Mouse (Mus musculus): ENCODE data around the gene Zfp385c. TPM values are rescaled to one million over a fixed set of nuclear protein-coding genes. Genes with fewer than 3 reads are reported as not detected.
"Not testable (repeated sequence)": the region's sequence is repeated elsewhere in the genome, so short reads cannot be mapped to it uniquely, and the experiment has no call there.

Gene Zfp385c
- polyA plus RNA-seq, 1 experiment from 2014 or later = 0.18 TPM

- peak; percentile 96 for DNase-seq (ENCODE audit: low spot score)
- H3K36me3 ChIP-seq (ENCODE audit: control insufficient read depth, insufficient read depth, low read length) = peaks cover 10% of the 10 kb centered on the region
- H3K9ac ChIP-seq (ENCODE audit: low read length) = peak overlapping the region; percentile 82
- H3K4me1 ChIP-seq (replicated peaks; ENCODE audit: control insufficient read depth, insufficient read depth) = peaks cover 4% of the 10 kb centered on the region; the same call in 1 of the 2 replicates
- H3K4me2 ChIP-seq (replicated peaks; ENCODE audit: low read depth) = peak overlapping the region; percentile 58
- ATAC-seq (ENCODE audit: low FRiP score, low TSS enrichment) = peak; percentile 83
- no peaks in the 10 kb centered on the region for H3K9me3 ChIP-seq (ENCODE audit: control insufficient read depth, low read length)
- under 1% methylated on average over 24 of the region's 24 CpGs for WGBS
- H3K4me3 ChIP-seq (ENCODE audit: low read depth, low read length) = peak overlapping the region; percentile 69
- no peaks in the 10 kb centered on the region for H3K27me3 ChIP-seq (ENCODE audit: control insufficient read depth, insufficient read depth, low read length)
- TF ChIP-seq CTCF (IDR thresholded peaks at IDR 0.05; ENCODE audit: low read depth) = peak; percentile 97
- peak; percentile 53 for TF ChIP-seq EP300 (optimal IDR thresholded peaks at IDR 0.05)
- H3K27ac ChIP-seq (replicated peaks) = peak overlapping the region; percentile 94
Observed at GRCm38 (mm10) chr11:100622714-100623113, 69.5 kb downstream of the Zfp385c start.

DNA sequence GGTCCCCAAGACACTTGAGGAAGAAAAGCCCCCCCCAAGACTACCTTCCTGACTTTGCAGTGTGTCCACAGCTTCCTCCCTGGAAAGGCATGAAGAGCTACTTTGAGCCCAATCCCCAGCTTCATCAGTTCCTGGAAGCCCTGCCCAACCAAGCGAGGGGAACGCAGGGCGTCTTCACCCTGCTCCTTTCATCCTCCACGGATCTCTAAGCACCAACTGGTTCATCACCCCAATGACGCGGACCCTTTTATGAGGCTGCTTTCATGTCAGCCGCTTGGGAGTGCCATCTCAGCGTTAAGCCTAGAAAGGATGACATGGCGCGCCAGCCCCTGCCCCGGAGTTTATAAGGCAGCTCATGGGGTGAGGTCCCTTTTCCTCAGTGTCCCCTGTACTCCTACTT is 72.3 kb downstream of the Zfp385c start, which contains the start of gene Dnajc7:
TSS of gene Dnajc7 (minus strand) at position 187 of the 400 bp plus-strand sequence.
- H3K27me3 ChIP-seq (ENCODE audit: control insufficient read depth, insufficient read depth, low read length) = no peaks in the 10 kb centered on the region
- whole genome bisulfite sequencing = 3% methylated on average over 11 of the region's 11 CpGs
- ATAC-seq (ENCODE audit: low FRiP score, low TSS enrichment) = no peak
- H3K36me3 ChIP-seq (ENCODE audit: control insufficient read depth, insufficient read depth, low read length) = 0 out of 2 replicates have a peak, but pooled peaks cover 3% of the 10 kb centered on the region
- TF ChIP-seq CTCF (IDR thresholded peaks at IDR 0.05; ENCODE audit: low read depth) (no peak), EP300 (optimal IDR thresholded peaks at IDR 0.05) (no peak)
- H3K9ac ChIP-seq (ENCODE audit: low read length) = peak within 1 kb of the TSS; percentile 94
- H3K4me1 ChIP-seq (replicated peaks; ENCODE audit: control insufficient read depth, insufficient read depth) = 0 out of 2 replicates have a peak, but pooled peaks cover 5% of the 10 kb centered on the region
- H3K4me2 ChIP-seq (replicated peaks; ENCODE audit: low read depth) = peak within 1 kb of the TSS; percentile 67
- DNase-seq (ENCODE audit: low spot score) = no peak
- peak within 1 kb of the TSS; percentile 95 for H3K27ac ChIP-seq (replicated peaks)
- peak within 1 kb of the TSS; percentile 96 for H3K4me3 ChIP-seq (ENCODE audit: low read depth, low read length)
- H3K9me3 ChIP-seq (ENCODE audit: control insufficient read depth, low read length) = no peaks in the 10 kb centered on the region

DNA sequence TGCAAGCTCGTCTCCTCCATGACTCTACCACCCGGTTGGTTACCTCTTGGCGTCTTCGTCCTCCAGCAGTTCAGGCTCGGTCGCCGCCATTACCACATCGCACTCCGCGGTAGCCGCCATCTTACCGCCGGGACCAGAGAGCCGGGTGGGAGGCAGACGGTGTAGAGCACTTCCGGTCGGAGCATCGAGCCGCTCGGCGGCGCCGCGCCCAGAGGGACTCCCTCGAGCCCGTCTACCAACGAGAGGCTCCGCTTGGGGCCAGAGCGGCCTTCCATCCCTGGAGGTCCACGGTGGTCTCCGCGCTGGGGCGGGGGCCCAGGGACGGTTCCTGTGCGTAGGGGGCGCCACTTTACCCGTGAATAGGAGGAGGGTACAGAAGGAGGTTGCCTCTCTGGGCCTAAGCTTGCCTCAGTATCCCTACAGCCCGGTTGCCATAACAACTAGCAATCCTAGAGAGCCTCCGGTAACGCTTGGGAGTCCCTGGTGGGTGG is 72.7 kb downstream of the Zfp385c start:
- peak; percentile 95 for DNase-seq (ENCODE audit: low spot score)

DNA sequence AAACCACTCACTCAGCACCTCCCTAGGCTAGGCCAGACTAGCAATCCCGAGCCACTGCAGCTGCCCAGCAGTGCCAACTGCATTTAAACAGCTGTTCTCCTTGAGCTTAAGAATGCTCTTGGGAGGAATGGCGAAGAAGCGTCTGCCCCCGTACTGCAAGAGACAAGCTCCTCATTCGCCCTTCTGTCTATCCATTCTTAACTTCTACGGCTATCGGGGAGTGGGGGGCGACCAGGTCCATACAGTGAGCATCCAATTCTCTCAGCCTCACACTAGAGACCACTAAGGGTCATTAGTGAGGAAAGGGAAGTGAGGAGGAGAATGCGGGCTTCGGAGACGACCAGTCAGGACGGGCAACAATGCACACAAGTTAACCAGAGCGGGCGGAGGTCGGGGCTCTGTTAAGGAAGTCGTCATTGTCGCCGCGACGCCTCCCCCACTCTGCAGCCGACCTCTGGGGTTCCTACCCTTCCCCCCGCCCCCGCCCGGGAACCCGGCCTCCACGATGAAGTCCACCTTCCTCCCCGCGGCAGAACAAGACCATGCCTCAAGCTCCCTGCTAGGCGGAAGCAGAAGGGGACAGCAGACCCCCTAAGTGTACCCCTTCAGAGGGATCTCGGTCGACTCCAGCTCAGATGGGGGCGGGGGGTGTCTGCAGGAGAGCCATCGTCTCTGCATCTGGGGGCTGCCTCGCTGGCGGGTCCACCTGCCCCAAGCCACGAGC is 73.3 kb downstream of the Zfp385c start, which contains the start of gene Nkiras2:
TSS of gene Nkiras2 (plus strand) at position 484 of the 724 bp plus-strand sequence.
- peak within 1 kb of the TSS; percentile 95 for H3K27ac ChIP-seq (replicated peaks)
- H3K27me3 ChIP-seq (ENCODE audit: control insufficient read depth, insufficient read depth, low read length) = no peaks in the 10 kb centered on the region
- ATAC-seq (ENCODE audit: low FRiP score, low TSS enrichment) (peak; percentile 68), DNase-seq (ENCODE audit: low spot score) (peak; percentile 84)
- no peak for TF ChIP-seq CTCF (IDR thresholded peaks at IDR 0.05; ENCODE audit: low read depth)
- no peak for TF ChIP-seq EP300 (optimal IDR thresholded peaks at IDR 0.05)
- peak within 1 kb of the TSS; percentile 96 for H3K4me3 ChIP-seq (ENCODE audit: low read depth, low read length)
- peak within 1 kb of the TSS; percentile 67 for H3K4me2 ChIP-seq (replicated peaks; ENCODE audit: low read depth)
- no peaks in the 10 kb centered on the region for H3K9me3 ChIP-seq (ENCODE audit: control insufficient read depth, low read length)
- H3K36me3 ChIP-seq (ENCODE audit: control insufficient read depth, insufficient read depth, low read length) = no peaks in the 10 kb centered on the region
- 0 out of 2 replicates have a peak, but pooled peaks cover 5% of the 10 kb centered on the region for H3K4me1 ChIP-seq (replicated peaks; ENCODE audit: control insufficient read depth, insufficient read depth)
- H3K9ac ChIP-seq (ENCODE audit: low read length) = peak within 1 kb of the TSS; percentile 94
- WGBS = under 1% methylated on average over 36 of the region's 36 CpGs

More for the DNA sequence above, 72.7 kb downstream of the Zfp385c start:
- Histone ChIP-seq H3K27ac (replicated peaks) (peak overlapping the region; percentile 95), H3K27me3 (ENCODE audit: control insufficient read depth, insufficient read depth, low read length) (no peaks in the 10 kb centered on the region), H3K9me3 (ENCODE audit: control insufficient read depth, low read length) (no peaks in the 10 kb centered on the region), H3K36me3 (ENCODE audit: control insufficient read depth, insufficient read depth, low read length) (no peaks in the 10 kb centered on the region), H3K4me2 (replicated peaks; ENCODE audit: low read depth) (peak overlapping the region; percentile 67), H3K4me1 (replicated peaks; ENCODE audit: control insufficient read depth, insufficient read depth) (0 out of 2 replicates have a peak, but pooled peaks cover 5% of the 10 kb centered on the region), H3K4me3 (ENCODE audit: low read depth, low read length) (peak overlapping the region; percentile 96), H3K9ac (ENCODE audit: low read length) (peak overlapping the region; percentile 94)
- TF ChIP-seq CTCF (IDR thresholded peaks at IDR 0.05; ENCODE audit: low read depth) = peak; percentile 52
- peak; percentile 35 for TF ChIP-seq EP300 (optimal IDR thresholded peaks at IDR 0.05)
- ATAC-seq (ENCODE audit: low FRiP score, low TSS enrichment) = peak; percentile 93
- WGBS = under 1% methylated on average over 40 of the region's 40 CpGs

GRCm38 (mm10) chr11:100617480-100617879 is 74.8 kb downstream of the Zfp385c start:
- no peak overlapping the region for H3K4me3 ChIP-seq (ENCODE audit: low read depth, low read length)
- H3K9ac ChIP-seq (ENCODE audit: low read length) = no peak overlapping the region
- ATAC-seq (ENCODE audit: low FRiP score, low TSS enrichment) (no peak), DNase-seq (ENCODE audit: low spot score) (no peak)
- no peak for TF ChIP-seq EP300 (optimal IDR thresholded peaks at IDR 0.05)
- TF ChIP-seq CTCF (IDR thresholded peaks at IDR 0.05; ENCODE audit: low read depth) = no peak
- no peak overlapping the region for H3K27ac ChIP-seq (replicated peaks)
- H3K9me3 ChIP-seq (ENCODE audit: control insufficient read depth, low read length) = no peaks in the 10 kb centered on the region
- H3K36me3 ChIP-seq (ENCODE audit: control insufficient read depth, insufficient read depth, low read length) = no peaks in the 10 kb centered on the region
- 45% methylated on average over 4 of the region's 4 CpGs for WGBS
- H3K4me1 ChIP-seq (replicated peaks; ENCODE audit: control insufficient read depth, insufficient read depth) = peaks cover 5% of the 10 kb centered on the region; the same call in 1 of the 2 replicates
- H3K27me3 ChIP-seq (ENCODE audit: control insufficient read depth, insufficient read depth, low read length) = no peaks in the 10 kb centered on the region
- H3K4me2 ChIP-seq (replicated peaks; ENCODE audit: low read depth) = peak overlapping the region; percentile 67; the same call in 1 of the 2 replicates

DNA sequence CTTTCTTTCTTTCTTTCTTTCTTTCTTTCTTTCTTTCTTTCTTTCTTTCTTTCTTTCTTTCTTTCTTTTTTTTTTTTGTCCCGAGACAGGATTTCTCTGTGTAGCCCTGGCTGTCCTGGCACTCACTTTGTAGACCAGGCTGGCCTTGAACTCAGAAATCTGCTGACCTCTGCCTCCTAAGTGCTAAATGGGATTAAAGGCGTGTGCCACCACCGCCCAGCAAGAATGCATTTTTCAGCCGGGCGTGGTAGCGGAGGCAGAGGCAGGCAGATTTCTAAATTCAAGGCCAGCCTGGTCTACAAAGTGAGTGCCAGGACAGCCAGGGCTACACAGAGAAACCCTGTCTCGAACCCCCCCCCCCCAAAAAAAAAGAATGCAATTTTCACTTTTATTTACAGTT is 75.4 kb downstream of the Zfp385c start:
- not testable (repeated sequence) for H3K27me3 ChIP-seq (ENCODE audit: control insufficient read depth, insufficient read depth, low read length); H3K9me3 ChIP-seq (ENCODE audit: control insufficient read depth, low read length); H3K36me3 ChIP-seq (ENCODE audit: control insufficient read depth, insufficient read depth, low read length); H3K9ac ChIP-seq (ENCODE audit: low read length); H3K4me2 ChIP-seq (replicated peaks; ENCODE audit: low read depth); H3K4me3 ChIP-seq (ENCODE audit: low read depth, low read length); H3K27ac ChIP-seq (replicated peaks); ATAC-seq (ENCODE audit: low FRiP score, low TSS enrichment); DNase-seq (ENCODE audit: low spot score); H3K4me1 ChIP-seq (replicated peaks; ENCODE audit: control insufficient read depth, insufficient read depth)
- WGBS = 89% methylated on average over 7 of the region's 7 CpGs
